Mouse (Mus musculus): ENCODE measurements around the gene Fgfr2. TPM values are rescaled to one million over a fixed set of nuclear protein-coding genes. Genes with fewer than 3 reads are reported as not detected.

The Fgfr2 gene
- polyA plus RNA-seq, 1 experiment from 2014 or later, result 20.3 TPM

DNA sequence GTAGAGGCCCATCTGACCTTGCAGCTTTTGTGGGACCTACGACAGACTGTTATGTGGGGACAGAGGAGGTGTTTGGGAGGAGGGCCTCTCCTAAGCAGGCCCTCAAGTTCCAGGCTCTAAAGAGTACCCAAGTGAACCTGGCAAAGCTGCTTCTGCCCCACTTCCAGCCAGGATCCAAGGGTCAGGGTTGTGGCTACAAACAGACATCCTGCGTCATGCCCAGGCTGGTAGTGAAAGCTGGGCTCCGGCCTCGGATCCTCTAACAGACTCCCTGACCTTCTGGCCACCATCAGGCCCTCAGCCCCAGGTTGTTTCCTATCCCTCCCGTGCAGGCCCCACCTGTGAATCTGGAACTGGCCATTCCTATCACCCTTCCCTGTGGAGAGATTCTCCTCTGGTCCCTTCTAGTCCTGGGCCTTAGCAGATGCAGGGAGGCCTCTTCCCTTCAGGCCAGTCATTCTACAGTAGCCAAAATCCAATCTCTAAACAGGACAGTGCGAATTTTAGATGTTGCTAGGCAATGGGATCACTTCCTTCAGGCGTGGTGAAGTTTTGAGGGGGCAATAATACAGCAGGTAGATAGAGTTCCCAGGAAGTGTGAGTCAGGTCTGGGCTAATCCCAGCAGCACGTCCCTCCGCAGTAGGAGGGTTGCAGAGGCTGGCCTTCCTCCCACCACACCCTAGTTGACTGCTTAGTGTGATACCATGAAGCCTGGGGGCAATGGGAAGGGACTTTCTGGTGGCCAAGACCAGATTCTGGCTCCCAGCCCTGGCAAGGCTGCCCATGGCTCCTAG lies 419.4 kb downstream of the Fgfr2 start:
- H3K9ac ChIP-seq (ENCODE audit: low read length), result no peak overlapping the region
- 84% methylated on average over 9 of the region's 9 CpGs for WGBS
- H3K4me2 ChIP-seq (ENCODE audit: low read depth, low read length), result no peak overlapping the region
- H3K9me3 ChIP-seq (replicated peaks; ENCODE audit: control insufficient read depth, low read length), result no peaks in the 10 kb centered on the region
- no peak overlapping the region for H3K27ac ChIP-seq (ENCODE audit: low read length)
- no peak overlapping the region for H3K4me3 ChIP-seq (ENCODE audit: low read length)
- no peak for ATAC-seq (replicated peaks; ENCODE audit: extremely low read depth, insufficient read depth, low FRiP score)
- no peaks in the 10 kb centered on the region for H3K27me3 ChIP-seq (ENCODE audit: control insufficient read depth, insufficient read depth, low read length)
- 0 out of 2 replicates have a peak, but pooled peaks cover 3% of the 10 kb centered on the region for H3K4me1 ChIP-seq (ENCODE audit: control insufficient read depth, insufficient read depth, low read length)
- H3K36me3 ChIP-seq (ENCODE audit: control insufficient read depth, insufficient read depth), result no peaks in the 10 kb centered on the region

DNA sequence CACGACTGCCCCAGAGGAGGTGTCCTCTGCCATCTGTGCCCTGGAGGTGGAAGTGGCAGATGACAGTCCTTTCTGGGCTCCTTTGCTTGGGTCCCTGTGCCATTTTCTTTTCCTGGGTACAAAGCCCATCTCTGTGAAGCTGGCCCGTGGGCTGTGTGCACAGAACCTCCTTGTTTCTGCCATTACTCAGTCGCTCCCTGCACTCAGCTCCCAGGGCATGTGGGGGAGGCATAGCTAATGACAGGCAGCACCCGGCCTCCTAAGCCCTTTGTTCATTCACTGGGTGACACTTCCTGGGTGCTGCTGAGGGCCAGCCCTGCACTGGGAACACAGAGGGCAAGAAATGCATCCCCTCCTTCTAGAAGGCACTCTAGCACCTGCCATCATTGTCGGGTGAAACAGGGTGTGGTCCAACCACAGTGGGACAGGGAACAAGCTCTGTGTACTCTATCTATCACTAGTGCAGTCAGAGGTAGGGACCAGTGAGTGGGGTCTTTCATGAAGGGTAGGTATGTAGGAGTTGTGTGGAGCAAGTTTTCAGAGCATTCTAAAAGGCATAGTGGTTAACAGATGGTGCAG lies 420.6 kb downstream of the Fgfr2 start:
- WGBS, result 69% methylated on average over 5 of the region's 5 CpGs
- H3K4me3 ChIP-seq (ENCODE audit: low read length), result no peak overlapping the region
- H3K27me3 ChIP-seq (ENCODE audit: control insufficient read depth, insufficient read depth, low read length), result no peaks in the 10 kb centered on the region
- ATAC-seq (replicated peaks; ENCODE audit: extremely low read depth, insufficient read depth, low FRiP score), result no peak
- H3K4me2 ChIP-seq (ENCODE audit: low read depth, low read length), result no peak overlapping the region
- no peaks in the 10 kb centered on the region for H3K36me3 ChIP-seq (ENCODE audit: control insufficient read depth, insufficient read depth)
- H3K4me1 ChIP-seq (ENCODE audit: control insufficient read depth, insufficient read depth, low read length), result 0 out of 2 replicates have a peak, but pooled peaks cover 3% of the 10 kb centered on the region
- no peaks in the 10 kb centered on the region for H3K9me3 ChIP-seq (replicated peaks; ENCODE audit: control insufficient read depth, low read length)
- H3K9ac ChIP-seq (ENCODE audit: low read length), result no peak overlapping the region
- no peak overlapping the region for H3K27ac ChIP-seq (ENCODE audit: low read length)

DNA sequence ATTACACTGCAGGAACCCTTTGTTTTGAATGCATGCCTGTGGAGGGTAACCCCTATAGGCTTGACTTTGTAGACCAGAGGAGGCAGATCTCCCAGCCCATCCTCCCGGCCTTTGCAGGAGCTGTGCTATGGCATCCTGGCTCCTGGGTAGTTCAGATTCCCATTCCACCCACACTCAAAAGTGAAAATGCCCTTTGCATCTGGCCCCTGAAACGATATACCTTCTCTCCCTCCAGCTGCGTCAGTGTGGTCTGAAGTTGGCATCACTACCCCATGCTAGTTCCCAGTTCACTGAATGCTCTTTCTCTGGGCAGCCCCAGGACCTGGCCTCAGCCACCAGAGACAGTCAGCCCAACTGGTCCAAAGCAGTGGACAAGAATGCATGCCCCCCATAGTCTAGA lies 421.1 kb downstream of the Fgfr2 start:
- 0 out of 2 replicates have a peak, but pooled peaks cover 3% of the 10 kb centered on the region for H3K4me1 ChIP-seq (ENCODE audit: control insufficient read depth, insufficient read depth, low read length)
- H3K4me3 ChIP-seq (ENCODE audit: low read length), result no peak overlapping the region
- no peaks in the 10 kb centered on the region for H3K9me3 ChIP-seq (replicated peaks; ENCODE audit: control insufficient read depth, low read length)
- WGBS, result 82% methylated on average over 3 of the region's 3 CpGs
- no peak overlapping the region for H3K27ac ChIP-seq (ENCODE audit: low read length)
- no peaks in the 10 kb centered on the region for H3K36me3 ChIP-seq (ENCODE audit: control insufficient read depth, insufficient read depth)
- H3K27me3 ChIP-seq (ENCODE audit: control insufficient read depth, insufficient read depth, low read length), result no peaks in the 10 kb centered on the region
- ATAC-seq (replicated peaks; ENCODE audit: extremely low read depth, insufficient read depth, low FRiP score), result no peak
- H3K4me2 ChIP-seq (ENCODE audit: low read depth, low read length), result no peak overlapping the region
- no peak overlapping the region for H3K9ac ChIP-seq (ENCODE audit: low read length)

DNA sequence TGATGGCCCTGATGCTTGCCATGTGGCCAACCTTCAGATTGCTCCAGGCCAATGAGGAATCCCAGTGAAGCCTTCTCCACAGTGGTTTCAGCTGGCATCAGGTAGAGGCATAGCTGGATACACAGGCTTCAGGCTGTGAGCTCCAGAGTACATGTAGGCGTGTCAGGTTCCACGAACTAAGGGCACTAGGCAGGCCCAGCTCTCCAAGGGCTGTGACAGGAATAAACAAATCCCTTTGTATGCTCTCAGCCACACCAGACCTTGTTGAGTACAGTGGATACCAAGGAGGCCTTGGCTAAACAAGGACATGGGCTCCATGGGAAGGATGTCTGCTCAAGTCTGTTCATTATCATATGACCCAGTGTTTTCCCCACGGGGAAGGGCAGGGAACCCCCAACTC lies 421.7 kb downstream of the Fgfr2 start:
- H3K36me3 ChIP-seq (ENCODE audit: control insufficient read depth, insufficient read depth), result no peaks in the 10 kb centered on the region
- WGBS, result 68% methylated on average over 3 of the region's 3 CpGs
- no peak overlapping the region for H3K9ac ChIP-seq (ENCODE audit: low read length)
- H3K27me3 ChIP-seq (ENCODE audit: control insufficient read depth, insufficient read depth, low read length), result no peaks in the 10 kb centered on the region
- H3K27ac ChIP-seq (ENCODE audit: low read length), result no peak overlapping the region
- no peak for ATAC-seq (replicated peaks; ENCODE audit: extremely low read depth, insufficient read depth, low FRiP score)
- 0 out of 2 replicates have a peak, but pooled peaks cover 3% of the 10 kb centered on the region for H3K4me1 ChIP-seq (ENCODE audit: control insufficient read depth, insufficient read depth, low read length)
- no peak overlapping the region for H3K4me2 ChIP-seq (ENCODE audit: low read depth, low read length)
- H3K4me3 ChIP-seq (ENCODE audit: low read length), result no peak overlapping the region
- H3K9me3 ChIP-seq (replicated peaks; ENCODE audit: control insufficient read depth, low read length), result no peaks in the 10 kb centered on the region

DNA sequence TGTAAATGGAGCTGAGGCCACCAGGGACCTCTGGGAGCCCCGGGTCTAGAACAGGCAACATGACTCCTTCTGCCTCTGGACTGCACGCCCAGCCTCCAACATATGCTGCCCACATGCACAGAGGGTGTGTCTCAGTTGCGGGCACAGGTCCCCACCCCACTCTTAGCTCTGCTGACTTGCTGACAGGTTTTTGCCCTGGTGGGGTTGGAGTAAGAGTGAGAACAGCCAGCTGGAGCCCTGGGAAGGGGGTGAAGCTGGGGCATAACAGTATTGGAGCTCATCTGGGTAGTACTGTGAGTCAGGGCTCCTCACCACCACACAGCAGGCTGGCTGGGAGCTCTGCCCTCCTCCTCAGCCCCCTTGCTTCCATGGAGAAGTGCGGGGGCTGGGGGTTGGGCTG lies 423.0 kb downstream of the Fgfr2 start:
- Histone ChIP-seq H3K27me3 (ENCODE audit: control insufficient read depth, insufficient read depth, low read length) (no peaks in the 10 kb centered on the region), H3K4me3 (ENCODE audit: low read length) (no peak overlapping the region), H3K9me3 (replicated peaks; ENCODE audit: control insufficient read depth, low read length) (no peaks in the 10 kb centered on the region), H3K36me3 (ENCODE audit: control insufficient read depth, insufficient read depth) (no peaks in the 10 kb centered on the region), H3K4me1 (ENCODE audit: control insufficient read depth, insufficient read depth, low read length) (0 out of 2 replicates have a peak, but pooled peaks cover 3% of the 10 kb centered on the region), H3K9ac (ENCODE audit: low read length) (no peak overlapping the region), H3K27ac (ENCODE audit: low read length) (no peak overlapping the region), H3K4me2 (ENCODE audit: low read depth, low read length) (no peak overlapping the region)
- 75% methylated on average over 4 of the region's 4 CpGs for WGBS
- peak; percentile 34 for ATAC-seq (replicated peaks; ENCODE audit: extremely low read depth, insufficient read depth, low FRiP score)

DNA sequence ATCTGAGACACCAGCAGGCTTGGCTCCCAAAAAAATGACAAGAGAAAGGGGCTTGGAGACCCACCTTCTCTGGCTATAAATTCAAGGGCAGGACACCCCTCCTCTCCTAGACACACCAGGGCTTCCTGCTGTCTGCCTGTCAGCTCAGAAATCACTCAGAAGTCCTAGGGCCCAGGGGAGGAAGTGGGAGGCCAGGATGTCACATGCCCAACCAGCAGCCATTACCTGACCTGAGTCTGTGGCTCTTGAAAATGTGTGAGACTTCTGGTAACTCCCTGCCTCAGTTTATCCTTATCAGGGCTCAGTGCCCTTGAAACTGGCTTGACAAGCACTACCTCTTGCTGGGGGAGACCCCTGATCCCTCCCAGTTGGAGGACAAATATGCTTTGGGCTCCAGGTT lies 423.5 kb downstream of the Fgfr2 start:
- peaks cover 4% of the 10 kb centered on the region for H3K9me3 ChIP-seq (replicated peaks; ENCODE audit: control insufficient read depth, low read length)
- 0 out of 2 replicates have a peak, but pooled peaks cover 3% of the 10 kb centered on the region for H3K36me3 ChIP-seq (ENCODE audit: control insufficient read depth, insufficient read depth)
- H3K4me2 ChIP-seq (ENCODE audit: low read depth, low read length), result no peak overlapping the region
- H3K4me1 ChIP-seq (ENCODE audit: control insufficient read depth, insufficient read depth, low read length), result 0 out of 2 replicates have a peak, but pooled peaks cover 3% of the 10 kb centered on the region
- no peak overlapping the region for H3K9ac ChIP-seq (ENCODE audit: low read length)
- no peak overlapping the region for H3K27ac ChIP-seq (ENCODE audit: low read length)
- ATAC-seq (replicated peaks; ENCODE audit: extremely low read depth, insufficient read depth, low FRiP score), result no peak; the same call in 1 of the 2 replicates
- no peaks in the 10 kb centered on the region for H3K27me3 ChIP-seq (ENCODE audit: control insufficient read depth, insufficient read depth, low read length)
- no peak overlapping the region for H3K4me3 ChIP-seq (ENCODE audit: low read length)

DNA sequence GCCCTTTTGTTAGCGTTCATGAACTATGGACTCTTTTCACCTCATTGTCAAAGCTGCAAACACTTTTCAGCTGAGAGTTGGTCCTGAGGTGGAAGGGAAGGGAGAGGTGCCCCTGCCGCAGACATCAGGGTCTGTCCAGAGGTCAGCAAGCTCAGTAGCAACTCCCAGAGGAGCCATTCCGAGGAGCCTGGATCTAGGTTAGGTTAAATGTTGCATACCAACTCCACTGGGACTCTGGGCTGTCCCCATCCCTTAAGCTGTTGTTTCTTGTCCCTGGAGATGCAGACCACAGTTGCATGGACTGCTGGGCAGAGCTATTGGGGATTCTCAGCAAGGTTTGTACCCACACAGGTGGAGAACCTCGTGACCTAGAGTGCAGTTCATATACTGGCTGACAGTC lies 424.0 kb downstream of the Fgfr2 start:
- Histone ChIP-seq H3K9ac (ENCODE audit: low read length) (no peak overlapping the region), H3K4me2 (ENCODE audit: low read depth, low read length) (no peak overlapping the region), H3K27ac (ENCODE audit: low read length) (no peak overlapping the region), H3K9me3 (replicated peaks; ENCODE audit: control insufficient read depth, low read length) (peaks cover 5% of the 10 kb centered on the region), H3K4me3 (ENCODE audit: low read length) (no peak overlapping the region), H3K4me1 (ENCODE audit: control insufficient read depth, insufficient read depth, low read length) (0 out of 2 replicates have a peak, but pooled peaks cover 2% of the 10 kb centered on the region), H3K27me3 (ENCODE audit: control insufficient read depth, insufficient read depth, low read length) (no peaks in the 10 kb centered on the region), H3K36me3 (ENCODE audit: control insufficient read depth, insufficient read depth) (0 out of 2 replicates have a peak, but pooled peaks cover 3% of the 10 kb centered on the region)
- 72% methylated on average over 4 of the region's 4 CpGs for WGBS
- ATAC-seq (replicated peaks; ENCODE audit: extremely low read depth, insufficient read depth, low FRiP score), result no peak

DNA sequence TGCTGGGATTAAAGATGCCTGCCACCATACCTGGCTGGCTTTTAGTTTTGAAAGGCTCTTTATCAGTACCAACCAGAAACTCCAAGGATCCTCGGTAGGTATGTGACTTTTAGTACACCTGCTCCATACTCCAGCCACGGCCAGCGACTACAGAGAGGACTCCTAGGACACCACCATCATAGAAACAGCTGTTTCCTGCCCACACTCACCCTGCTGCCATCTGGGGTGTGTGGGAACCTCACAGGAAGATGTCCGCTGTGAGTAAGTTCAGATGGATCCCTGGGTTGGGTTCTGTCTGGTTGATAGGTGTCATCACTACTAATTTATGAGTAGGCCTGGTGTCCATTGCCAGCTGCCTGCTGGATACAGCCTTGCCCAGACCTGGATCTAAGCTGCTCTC lies 424.4 kb downstream of the Fgfr2 start:
- no peak overlapping the region for H3K27ac ChIP-seq (ENCODE audit: low read length)
- H3K4me1 ChIP-seq (ENCODE audit: control insufficient read depth, insufficient read depth, low read length), result no peaks in the 10 kb centered on the region
- no peak overlapping the region for H3K9ac ChIP-seq (ENCODE audit: low read length)
- H3K9me3 ChIP-seq (replicated peaks; ENCODE audit: control insufficient read depth, low read length), result peaks cover 5% of the 10 kb centered on the region
- no peak for ATAC-seq (replicated peaks; ENCODE audit: extremely low read depth, insufficient read depth, low FRiP score)
- 72% methylated on average over 4 of the region's 4 CpGs for WGBS
- H3K4me3 ChIP-seq (ENCODE audit: low read length), result no peak overlapping the region
- H3K4me2 ChIP-seq (ENCODE audit: low read depth, low read length), result no peak overlapping the region
- 0 out of 2 replicates have a peak, but pooled peaks cover 3% of the 10 kb centered on the region for H3K36me3 ChIP-seq (ENCODE audit: control insufficient read depth, insufficient read depth)
- H3K27me3 ChIP-seq (ENCODE audit: control insufficient read depth, insufficient read depth, low read length), result no peaks in the 10 kb centered on the region

DNA sequence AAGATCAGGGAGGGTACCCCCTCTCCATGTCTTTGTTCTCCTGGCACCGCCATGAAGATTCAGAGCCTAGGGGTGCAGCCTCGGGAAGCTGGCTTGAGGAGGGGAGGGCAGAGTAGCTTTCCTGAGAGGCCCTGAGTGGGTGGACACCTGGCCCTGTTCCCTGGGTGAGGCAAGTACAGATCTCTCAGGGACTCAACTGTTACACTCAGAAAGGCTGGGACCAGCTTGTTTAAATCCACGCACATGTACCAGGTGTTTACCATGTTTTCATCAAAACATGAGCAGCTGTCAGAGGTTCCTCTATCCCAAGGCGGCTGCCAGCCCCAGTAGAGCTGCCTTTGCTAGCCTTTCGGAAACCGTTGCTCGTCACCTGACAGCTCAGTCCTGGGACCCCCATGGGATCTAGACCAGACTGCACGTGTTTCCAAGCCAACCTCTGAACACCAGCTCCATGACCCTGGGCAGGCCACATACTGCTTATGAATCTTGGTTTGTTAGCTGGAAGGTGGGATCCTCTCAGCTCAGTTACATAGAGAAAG lies 425.8 kb downstream of the Fgfr2 start:
- no peak overlapping the region for H3K27ac ChIP-seq (ENCODE audit: low read length)
- H3K4me2 ChIP-seq (ENCODE audit: low read depth, low read length), result no peak overlapping the region
- WGBS, result 76% methylated on average over 8 of the region's 8 CpGs
- peaks cover 5% of the 10 kb centered on the region for H3K9me3 ChIP-seq (replicated peaks; ENCODE audit: control insufficient read depth, low read length)
- no peak overlapping the region for H3K4me3 ChIP-seq (ENCODE audit: low read length)
- no peak overlapping the region for H3K9ac ChIP-seq (ENCODE audit: low read length)
- H3K4me1 ChIP-seq (ENCODE audit: control insufficient read depth, insufficient read depth, low read length), result 0 out of 2 replicates have a peak, but pooled peaks cover 2% of the 10 kb centered on the region
- ATAC-seq (replicated peaks; ENCODE audit: extremely low read depth, insufficient read depth, low FRiP score), result no peak
- no peaks in the 10 kb centered on the region for H3K27me3 ChIP-seq (ENCODE audit: control insufficient read depth, insufficient read depth, low read length)
- H3K36me3 ChIP-seq (ENCODE audit: control insufficient read depth, insufficient read depth), result 0 out of 2 replicates have a peak, but pooled peaks cover 3% of the 10 kb centered on the region
